Mouse (Mus musculus): ENCODE results near the gene Trim28.

Gene Trim28

DNA sequence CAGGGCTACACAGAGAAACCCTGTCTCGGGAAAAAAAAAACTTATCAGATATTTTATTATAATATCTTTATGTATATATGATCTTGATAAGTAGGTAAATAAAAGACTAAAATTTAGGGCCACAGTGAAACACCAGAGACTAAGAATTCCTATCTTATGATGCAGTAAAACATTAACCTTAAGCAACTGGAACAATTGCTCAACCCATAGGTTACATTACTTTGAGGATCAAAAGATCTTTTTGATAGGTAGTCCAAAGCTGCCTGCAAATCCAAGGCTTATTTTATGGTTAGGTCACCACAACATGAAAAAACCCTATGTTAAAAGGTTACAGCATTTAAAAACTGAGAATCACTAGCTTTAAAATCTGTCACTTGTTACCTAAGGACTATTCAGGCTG, 2.7 kb downstream of the Trim28 start:
- DNase-seq = no peak

DNA sequence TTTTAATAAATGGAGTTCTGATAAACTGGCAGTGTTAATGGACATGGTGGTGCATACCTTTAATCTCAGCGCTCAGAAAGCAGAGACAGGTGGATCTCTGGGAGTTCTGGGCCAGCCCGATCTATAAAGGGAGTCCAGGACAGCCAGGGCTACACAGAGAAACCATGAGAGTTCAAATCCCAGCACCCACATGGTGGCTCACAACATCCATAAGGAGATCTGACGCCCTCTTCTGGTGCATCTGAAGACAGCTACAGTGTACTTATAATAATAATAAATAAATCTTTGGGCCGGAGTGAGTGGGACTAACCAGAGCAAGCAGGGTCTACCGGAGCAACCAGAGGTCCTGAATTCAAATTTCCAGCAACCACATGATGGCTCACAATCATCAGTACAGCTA, 4.5 kb downstream of the Trim28 start:
- DNase-seq = no peak

DNA sequence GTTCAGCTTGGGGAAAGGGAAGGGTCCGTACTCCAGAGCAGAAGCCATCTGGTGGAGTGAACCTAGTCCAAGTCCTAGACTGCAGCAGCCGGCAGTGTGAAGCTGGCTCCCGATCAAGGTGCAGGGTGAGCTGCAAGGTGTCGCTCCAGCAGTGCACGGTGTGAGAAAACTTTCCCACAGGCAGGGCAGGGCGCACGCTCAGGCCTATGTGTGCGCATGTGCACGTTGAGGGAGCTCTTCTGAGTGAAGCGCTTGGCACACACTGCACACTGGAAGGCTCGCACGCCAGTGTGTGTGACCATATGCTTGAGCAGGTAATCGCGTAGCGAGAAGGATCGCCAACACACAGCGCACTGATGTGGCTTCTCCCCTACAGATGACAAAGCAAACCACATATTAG, 7.1 kb downstream of the Trim28 start:
- DNase-seq = no peak

DNA sequence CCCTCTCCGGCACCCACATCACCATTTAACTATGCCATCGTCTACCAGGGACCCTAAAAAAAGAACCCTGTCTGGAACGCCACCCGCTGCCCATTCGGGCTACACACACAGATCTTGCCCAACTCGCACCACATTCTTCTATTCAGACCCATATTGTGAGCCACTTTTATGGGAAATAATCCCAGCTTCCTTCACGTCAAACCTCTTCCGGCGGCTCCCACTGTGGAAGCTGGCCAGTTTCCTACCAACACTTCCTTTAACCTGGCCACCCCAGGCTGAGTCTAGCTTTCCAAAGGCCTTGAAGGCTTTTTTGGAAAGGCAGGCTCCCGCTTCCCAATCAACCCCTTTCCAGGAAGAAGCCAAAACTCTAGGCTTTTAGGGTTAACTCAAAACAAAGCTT, 7.6 kb downstream of the Trim28 start:
- DNase-seq = no peak

DNA sequence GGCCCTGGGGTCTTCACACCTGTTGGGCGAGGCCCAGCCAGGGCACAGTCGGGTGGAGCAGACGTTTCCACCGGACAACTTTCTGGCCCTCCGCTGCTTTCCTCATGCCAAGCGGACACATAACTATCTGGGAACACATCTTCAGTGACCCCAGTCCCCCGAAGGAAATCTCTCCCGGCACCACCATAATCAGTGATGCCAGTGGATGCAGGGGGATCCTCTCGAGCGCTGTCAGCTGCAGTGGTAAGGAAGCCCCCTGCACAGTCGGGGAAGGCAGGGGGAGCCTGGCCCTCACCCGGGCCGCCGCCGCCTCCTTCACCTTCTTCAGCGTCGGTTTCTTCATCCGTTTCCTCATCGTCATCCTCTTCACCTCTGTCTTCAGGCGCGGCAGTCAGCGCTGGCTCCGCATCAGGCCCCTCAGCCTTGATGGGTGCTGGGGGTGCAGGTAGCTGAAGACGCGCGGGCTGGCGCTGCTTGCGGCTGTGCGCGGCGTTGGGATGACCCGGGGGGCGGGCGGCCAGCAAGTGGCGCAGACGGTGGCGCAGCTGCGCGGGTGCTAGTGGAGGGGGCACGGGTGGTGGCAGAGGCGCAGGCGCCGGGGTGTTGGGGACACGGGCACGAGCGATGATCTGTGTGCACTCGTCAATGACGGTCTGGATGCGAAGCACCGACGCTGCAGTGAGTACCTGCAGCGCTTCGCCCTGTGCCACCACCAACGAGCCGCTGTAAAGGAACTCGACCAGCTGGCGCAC, 8.6 kb downstream of the Trim28 start:
- peak; percentile 21 for DNase-seq

DNA sequence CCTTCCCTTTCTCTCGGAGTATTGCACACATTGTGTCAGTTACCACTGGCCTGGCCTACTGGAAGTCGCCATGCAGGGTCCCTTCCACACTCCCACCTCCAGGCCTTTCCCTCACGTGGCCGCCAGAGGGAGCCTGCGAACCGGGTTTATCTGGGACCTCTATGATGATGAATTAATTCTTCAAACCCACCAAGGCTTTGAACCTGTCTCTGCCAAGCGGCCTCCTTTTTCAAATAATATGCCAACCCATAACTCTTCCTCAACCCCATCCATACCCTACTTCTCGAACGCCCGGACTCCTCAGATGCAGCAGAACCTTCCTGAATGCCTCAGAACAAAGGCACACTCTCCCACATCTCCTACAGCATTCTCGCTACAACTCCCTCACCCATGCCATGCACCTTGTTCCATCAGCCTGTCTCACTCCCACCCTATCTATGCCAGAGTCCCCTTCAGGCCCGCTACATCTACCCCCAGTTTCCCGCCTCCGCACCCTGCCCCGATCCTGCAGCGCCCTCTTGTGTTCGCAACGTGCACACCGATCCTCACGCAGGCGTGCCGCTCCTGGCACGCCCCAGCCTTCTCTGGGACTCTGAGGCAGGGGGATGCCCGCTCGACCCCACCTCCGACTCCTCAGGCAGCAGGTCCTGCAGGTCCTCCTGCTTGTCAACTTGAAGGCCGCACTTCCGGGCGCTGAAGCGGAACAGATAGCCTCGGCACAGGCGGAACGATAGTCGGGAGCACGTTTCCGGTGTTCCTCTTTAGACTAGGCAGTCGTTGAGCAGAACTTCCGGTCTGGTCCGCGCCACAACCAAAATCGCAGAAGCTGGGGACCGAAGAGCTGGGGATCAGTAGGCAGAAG, 10.5 kb downstream of the Trim28 start:
- DNase-seq = peak; percentile 94

DNA sequence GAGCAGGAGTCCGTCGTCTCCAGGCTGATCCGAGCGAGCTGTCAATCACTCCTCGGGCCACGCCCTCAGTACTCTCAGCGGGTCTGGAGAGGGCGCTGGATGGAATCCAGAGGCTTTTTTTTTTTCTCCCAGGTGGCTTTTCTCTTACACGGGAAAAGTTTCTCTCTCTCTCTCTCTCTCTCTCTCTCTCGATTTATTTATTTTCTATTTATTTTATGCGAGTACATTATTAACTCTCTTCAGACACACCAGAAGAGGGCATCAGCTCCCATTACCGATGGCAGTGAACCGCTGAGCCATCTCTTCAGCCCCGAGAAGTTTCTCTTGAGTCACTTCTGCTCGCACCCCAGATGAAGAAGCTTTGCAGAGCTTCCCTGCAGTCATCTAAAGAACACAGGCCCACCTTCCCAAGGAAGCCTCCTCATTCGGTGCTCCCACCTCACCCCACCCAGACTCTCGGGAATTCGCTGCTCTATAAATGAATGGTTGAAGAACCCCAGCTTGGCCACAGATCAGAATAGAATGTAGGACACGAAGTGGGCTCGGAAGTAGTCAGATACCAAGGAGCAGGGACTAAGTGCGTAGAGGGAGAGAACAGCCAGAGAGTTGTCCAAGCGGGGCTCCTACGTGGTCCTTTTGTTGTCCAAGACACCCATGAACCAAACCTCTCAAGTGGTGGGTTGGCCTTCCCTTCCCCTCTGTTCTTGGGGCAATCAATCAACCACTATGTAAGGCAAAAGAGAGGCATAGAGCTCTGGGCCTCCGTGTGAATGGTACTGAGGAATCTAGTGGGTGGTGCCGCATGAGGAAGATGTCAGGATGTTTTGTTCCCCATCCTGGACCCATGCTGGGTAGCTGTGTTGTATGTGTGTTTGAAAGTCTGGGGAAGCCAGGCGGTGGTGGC, 11.3 kb downstream of the Trim28 start, which contains the start of gene Zbtb45:
Gene Zbtb45, minus strand, starts transcription at position 30 of the 904 bp plus-strand sequence.
- DNase-seq = peak; percentile 33

DNA sequence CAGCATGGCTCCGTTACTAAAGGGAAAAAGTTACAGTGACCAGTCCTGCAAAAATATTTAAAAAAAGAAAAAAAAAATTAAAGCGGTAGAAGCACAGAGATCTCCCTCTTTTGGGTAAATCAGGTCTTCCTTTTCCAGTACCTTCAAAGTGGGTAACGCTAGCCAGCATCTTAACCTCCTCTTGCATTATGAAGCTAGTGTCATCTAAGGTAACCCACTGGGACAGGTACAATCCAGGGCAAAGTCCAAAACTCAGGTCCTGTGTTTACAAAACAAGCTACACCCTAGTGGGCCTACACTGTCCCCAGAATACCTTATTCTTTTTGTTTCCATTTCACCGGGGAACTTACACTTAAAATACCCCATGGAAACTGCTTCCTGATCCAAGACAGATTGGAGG, 14.8 kb downstream of the Trim28 start:
- no peak for DNase-seq

DNA sequence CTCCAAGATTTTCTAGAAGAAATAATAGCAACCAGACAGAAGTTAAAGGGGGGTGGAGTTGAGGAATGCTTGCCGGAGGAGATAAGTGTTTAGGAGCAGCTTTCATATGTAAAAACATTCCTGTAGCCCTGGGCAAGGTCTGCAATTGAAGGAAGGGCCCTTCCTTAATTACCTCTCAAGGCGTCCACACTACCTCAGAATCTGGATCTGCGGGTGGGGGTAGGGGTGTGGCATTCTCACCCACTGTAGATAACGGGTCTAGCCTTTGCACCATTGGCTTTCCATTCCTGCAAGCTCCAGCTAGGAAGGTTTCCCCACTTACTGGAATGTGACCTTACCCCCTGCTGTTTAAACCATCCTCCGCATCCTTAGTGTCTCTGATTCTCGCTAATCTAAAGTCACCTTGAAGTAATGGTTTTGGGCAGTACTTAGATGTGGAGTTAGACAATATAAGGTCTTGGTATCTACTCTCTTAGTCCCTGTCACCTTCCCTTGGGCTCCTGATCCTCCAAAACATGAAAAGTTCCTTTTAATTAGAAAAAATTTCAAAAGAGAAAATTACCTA, 15.4 kb downstream of the Trim28 start:
- DNase-seq = no peak

DNA sequence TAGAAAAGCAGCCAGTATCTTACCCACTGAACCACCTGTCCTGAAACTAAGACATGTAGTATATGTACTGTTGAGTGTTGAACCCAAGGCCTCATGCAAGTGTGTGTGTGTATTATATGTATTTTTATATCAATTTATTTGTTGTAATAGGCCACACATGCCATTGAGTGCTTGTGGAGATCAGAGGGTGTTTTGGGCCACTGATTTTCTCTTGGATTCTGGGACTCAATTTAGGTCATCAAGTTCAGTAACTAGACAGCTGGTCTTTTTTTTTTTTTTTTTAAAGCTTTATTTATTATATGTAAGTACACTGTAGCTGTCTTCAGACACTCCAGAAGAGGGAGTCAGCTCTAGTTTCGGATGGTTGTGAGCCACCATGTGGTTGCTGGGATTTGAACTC, 16.3 kb downstream of the Trim28 start:
- no peak for DNase-seq

DNA sequence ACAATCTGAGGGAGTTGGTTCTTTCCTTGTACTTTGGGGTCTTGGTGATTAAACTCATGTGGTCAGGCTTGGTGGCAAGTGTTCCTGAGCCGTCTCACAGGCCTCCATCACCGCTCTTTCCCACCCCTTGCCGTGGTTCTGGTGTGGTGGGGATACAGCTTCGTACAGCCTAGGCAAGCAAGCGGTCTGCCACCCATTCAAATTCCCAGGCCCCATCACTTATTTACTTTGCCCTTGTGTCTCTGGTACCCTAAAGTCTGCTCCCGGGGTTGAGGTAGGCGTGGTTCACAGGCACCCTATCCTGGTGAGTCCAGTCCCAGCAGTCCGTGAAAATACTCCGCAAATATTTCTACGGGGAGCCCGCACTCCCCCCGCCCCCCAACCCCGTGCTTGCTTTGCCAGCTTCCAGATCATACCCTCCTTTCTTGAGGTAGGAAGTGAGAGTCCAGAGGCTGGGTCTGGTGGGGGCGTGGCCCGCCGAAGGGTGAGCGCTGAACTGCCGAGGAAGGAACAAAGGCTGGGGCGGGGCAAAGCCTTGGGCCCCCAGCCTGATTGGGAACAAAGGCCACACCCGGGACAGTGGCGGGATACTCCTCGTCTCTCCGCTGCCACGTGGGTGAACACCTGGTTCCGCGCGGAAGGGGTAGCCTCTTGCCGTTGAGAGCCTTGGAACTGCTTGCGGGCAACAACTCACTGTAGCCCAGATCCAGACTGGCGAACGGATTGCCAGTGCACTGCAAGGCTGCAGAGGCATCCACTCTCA, 24.0 kb downstream of the Trim28 start:
- DNase-seq = peak; percentile 56

DNA sequence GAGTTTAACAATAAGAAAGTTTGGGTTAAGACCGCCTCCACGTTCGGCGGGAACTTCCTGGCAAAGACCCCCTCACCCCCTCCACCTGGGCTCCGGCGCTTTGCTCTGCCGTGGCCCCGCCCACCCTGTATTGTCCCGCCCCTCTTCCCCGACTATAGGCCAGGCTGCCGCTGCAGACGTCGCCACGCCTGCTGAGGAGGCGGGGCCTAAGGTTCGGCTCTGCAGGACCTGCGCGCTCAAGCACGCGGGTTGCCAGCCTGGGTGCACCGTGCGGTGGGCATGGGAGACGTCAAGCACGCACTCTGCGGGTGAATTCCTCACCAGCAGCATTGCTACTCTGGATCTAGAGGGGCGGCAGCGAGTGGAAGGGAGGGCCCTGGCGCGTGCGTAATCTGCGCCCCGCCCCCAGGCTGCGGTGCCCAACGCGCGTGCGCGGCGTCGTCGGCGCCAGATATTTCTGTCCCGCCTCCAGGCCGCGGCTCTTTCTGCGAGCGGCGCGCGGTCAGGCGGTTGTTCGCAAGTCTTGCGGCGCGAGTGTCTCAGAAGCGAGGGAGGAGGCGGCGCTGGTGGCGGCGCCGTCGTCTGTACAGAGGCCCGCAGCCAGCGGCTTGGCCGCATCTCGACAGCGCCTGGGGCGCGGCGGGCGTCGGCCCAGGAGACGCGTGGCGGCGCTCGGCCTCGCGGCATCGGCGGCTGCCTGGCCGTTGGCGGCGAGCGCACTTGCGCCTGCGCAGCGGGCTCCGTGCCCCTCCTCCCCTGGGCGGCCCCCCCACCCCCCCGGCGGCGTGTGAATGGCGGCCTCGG, 25.2 kb downstream of the Trim28 start:
- DNase-seq = peak; percentile 98

DNA sequence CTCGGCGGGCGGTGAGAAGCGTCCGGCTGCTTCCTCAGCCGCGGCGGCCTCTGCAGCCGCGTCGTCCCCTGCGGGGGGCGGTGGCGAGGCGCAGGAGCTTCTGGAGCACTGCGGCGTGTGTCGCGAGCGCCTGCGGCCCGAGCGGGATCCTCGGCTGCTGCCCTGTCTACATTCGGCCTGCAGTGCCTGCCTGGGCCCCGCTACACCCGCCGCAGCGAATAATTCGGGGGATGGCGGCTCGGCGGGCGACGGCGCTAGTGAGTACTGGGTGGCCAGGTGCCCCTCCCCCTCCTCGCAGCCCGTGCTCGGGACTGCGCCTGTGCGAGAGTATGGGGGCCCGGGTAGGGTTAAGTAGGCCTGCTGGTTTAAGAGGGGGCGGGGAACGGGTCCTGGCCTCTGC, 25.9 kb downstream of the Trim28 start:
- peak; percentile 82 for DNase-seq

DNA sequence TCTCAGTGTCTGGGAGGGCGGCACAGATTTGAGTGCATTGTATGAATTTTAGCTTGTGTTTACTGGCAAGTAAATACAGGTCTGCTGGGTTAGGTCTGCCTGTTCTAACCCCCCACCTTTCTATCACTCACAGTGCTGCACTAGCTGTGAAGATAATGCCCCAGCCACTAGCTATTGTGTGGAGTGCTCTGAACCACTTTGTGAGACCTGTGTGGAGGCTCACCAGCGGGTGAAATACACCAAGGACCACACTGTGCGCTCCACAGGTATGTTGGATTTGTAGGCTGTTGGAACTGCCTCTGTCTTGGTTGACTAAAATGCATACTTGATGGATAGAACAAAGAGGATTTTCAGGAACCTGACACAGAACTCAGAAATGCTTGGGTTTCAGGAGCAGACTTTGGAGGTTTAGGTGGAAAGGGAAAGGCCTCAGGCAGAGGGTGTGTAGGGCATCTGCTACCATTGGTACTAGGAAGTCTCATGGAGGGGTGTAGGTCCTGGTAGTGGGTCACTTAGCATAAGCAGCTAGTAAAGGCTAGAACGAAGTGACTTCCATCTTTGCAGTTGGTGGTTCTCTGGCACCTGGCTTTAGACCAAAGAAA, 26.7 kb downstream of the Trim28 start:
- no peak for DNase-seq

DNA sequence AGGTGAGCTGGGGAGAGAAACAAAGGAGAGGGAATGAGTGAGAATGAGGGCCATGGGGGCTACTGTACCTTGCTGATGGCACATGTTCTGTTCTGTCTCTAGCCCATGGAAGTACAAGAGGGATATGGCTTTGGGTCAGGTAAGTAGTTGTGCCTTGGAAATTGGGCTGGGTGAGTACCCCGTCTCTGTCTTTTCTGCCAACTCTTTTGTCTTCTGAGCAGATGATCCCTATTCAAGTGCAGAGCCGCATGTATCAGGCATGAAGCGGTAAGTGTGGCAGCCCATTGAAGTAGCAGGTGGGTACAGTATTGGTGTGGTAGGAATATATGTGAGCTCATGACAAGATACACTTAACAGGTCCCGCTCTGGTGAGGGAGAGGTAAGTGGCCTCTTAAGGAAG, 30.1 kb downstream of the Trim28 start:
- no peak for DNase-seq

DNA sequence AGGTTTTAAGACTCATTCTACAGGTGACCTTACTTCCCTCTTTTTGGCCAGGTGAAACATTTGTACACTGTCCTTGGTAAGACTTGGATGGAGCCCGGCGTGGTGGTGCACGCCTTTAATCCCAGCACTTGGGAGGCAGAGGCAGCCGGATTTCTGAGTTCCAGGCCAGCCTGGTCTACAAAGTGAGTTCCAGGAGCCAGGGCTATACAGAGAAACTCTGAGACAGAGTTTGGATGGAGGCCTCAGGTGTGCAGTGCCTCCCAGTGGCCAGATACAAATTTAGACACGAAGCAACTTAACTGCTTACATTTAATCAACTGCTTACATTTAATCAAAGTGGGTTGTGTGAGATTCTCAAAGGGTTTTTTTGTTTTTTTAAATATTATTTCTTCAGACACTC, 32.2 kb downstream of the Trim28 start:
- DNase-seq = no peak

DNA sequence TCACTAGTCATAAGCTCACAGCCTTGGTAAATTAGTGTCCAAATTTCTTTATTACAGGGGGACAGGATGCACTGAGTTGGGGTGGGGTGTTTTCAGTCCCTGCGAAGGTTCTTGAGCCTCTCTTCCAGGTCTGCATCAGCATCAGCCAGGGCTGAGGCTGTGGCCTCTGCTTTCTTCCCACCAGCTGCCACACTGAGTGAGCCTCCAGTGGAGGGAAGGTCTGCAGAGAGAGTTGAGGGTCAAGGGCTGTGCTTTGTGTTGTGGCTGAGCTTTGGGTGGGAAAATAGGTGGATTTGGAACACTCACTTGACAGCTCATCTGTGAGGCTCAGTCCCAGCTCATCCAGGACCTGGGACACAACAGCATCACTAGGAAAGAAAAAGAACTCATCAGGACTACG, 33.1 kb downstream of the Trim28 start:
- no peak for DNase-seq

DNA sequence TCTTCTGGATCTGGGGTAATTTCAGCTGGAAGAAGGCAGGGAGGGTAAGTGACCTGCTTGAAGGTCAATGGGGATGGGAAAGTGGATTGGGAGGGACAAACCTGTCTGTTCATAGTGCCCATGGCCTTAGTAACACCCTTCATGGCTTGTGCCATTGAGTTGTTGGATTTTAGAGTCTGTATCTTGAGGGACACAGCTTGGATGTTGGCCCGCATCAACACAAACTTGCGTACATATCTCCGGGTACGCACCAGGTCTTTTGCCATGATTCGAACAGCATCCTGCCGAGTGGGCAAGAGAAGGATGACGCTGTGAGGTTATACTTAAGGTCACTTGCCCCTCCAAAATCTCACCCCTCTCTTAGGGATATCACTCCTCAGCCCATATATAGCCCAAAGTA, 33.6 kb downstream of the Trim28 start:
- DNase-seq = no peak

DNA sequence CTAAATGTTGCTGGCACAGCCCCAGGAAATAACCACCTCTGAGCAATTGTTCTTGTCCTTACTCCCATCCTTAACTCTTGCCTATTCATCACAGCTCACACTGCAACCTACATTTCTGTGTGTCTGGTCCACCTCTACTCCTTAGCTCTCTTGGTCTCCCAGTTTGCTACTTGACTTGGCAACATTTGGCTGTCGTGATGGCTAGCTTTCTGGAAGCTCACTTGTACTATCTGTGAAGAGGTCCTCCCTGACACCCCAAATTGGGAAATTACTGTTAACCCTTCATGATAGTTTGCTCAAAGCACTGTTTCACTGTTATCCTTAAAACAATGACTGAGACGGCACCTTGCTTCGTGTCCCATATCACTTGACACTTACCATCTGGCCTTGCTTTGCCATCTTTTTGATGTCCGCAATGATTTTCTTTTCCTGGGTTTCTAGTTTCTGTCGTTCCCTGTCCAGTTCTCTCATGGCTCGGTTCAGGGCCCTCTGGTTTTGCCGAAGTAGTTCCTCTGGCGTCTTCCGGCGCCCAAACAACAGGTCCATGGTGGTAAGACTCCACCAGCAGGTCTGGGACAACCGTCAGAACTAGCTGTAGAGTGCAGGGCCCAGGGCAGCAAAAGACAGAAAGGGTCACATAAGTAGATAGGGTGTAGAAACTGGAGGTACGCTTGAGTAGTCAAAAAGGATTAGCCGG, 34.7 kb downstream of the Trim28 start:
- peak; percentile 28 for DNase-seq

Measured in cerebellum, adult 8-10 months (tissue).